Mouse (Mus musculus) B cell, adult 2 months (primary cell): ENCODE results near the gene Plekhg5.

Experiments used
- DNase-seq, 2 experiments: peaks; one replicate each; pipeline ENCODE4 v3.0.0; 2022

Plekhg5 gene

DNA sequence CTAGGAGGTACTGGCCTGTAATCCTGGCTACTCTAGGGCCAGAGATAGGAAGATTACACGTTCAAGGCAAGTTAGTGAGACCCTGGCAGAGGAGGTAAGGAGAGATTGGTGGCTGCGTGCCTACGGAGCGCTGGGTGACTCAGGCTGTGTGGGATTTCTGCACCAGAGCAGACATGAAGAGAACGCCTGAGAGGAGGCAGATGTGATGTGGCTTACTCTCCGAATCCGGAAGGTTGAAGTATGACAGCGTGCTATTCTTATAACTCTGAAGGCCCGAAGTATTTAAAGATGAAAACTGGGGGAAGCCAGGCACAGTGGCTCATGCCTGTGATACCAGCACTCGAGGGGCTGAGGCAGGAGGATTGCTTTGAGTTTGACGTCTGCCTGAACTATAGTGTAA, 28.2 kb downstream of the Plekhg5 start:
- no peak for DNase-seq

- DNase-seq, result no peak
Observed at GRCm38 (mm10) chr4:152101081-152101653, 28.9 kb downstream of the Plekhg5 start.

GRCm38 (mm10) chr4:152101921-152102320, 29.6 kb downstream of the Plekhg5 start:
- DNase-seq, result no peak

DNA sequence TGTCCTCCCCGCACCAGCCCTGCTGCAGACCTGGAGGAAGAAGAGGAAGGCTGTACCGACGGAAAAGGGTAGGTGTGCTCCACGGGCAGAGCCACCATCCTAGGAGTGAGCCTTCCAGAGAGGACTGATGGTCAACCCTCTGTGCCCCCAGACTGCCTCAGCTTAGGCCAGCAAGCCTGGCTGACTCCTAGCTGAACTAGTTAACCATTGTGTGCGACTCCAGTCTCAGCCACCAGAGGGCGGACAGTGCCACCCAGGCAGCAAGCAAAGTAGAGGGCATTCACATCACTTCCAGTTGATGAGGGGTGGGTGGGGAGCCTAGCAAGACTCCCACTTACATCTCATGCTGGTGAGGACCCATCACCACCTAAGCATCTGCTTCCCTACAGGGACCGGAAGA, 30.7 kb downstream of the Plekhg5 start:
- peak; percentile 82 to 83 for DNase-seq

DNA sequence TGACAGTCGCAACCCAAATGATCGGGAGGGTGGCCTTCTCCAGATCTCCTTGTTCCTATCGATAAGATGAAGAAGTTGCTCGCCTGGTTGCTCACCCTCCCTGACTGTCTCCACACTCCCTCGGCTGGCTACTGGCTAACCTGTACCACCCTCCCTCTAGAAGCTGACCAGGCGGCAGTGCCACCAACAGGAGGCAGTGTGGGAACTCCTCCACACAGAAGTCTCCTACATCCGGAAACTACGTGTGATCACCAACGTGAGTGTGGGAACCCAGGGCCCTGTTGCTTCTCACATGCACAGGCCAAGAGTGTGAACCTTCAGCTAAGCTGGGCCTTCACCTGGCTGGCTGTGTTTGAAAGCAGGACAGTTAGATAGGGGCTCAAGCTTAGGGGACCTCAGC, 34.4 kb downstream of the Plekhg5 start:
- no peak for DNase-seq

- DNase-seq, result no peak
Observed at GRCm38 (mm10) chr4:152107493-152107892, 35.2 kb downstream of the Plekhg5 start.

GRCm38 (mm10) chr4:152107971-152108509, 35.7 kb downstream of the Plekhg5 start:
- no peak for DNase-seq

DNA sequence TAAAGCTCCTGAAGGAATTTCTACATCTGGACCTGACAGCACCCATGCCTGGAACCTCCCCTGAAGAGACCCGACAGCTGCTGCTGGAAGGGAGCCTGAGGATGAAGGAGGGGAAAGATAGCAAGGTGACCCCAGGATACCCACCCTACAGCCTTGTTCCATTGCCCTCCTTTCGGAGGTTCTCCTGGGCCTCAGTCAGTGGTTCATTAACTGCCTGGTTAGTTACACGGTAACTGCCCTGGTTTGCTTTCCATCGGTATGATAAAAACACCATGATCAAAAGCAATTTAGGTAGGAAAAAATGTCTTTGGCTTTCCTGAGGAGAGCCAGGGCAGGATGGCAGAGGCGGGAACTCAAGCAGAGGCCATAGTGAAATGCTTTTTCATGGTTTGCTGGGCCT, 36.4 kb downstream of the Plekhg5 start:
- DNase-seq, result no peak

DNA sequence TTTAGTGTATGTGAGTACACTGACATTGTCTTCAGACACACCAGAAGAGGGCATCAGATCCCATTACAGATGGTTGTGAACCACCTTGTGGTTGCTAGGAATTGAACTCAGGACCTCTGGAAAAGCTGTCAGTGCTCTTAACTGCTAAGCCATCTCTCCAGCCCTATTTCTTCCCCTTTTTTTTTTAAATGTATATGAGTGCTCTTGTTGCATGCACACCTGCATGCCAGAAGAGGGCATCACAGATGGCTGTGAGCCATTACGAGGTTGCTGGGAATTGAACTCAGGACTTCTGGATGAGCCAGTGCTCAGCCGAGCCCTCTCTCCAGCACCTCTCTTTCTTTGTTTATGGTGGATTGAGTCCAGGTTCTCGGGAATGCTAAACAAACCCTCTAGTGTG, 37.2 kb downstream of the Plekhg5 start:
- DNase-seq, result no peak

GRCm38 (mm10) chr4:152110689-152111088, 38.4 kb downstream of the Plekhg5 start:
- DNase-seq, result no peak

DNA sequence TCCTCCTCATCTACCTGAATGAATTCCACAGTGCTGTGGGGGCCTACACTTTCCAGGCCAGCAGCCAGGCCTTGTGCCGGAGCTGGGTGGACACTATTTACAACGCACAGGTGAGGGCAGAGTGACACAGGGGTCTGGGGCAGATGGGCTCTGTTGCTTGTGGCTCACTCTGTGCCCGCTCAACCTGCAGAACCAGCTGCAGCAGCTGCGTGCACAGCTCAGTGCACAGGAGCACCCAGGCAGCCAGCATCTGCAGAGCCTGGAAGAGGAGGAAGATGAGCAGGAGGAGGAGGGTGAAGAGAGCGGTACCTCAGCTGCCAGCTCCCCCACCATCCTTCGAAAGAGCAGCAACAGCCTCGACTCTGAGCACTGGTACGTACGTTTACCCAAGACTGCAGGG, 40.0 kb downstream of the Plekhg5 start:
- DNase-seq, result no peak

- no peak for DNase-seq
Observed at GRCm38 (mm10) chr4:152114080-152114479, 41.8 kb downstream of the Plekhg5 start.

DNA sequence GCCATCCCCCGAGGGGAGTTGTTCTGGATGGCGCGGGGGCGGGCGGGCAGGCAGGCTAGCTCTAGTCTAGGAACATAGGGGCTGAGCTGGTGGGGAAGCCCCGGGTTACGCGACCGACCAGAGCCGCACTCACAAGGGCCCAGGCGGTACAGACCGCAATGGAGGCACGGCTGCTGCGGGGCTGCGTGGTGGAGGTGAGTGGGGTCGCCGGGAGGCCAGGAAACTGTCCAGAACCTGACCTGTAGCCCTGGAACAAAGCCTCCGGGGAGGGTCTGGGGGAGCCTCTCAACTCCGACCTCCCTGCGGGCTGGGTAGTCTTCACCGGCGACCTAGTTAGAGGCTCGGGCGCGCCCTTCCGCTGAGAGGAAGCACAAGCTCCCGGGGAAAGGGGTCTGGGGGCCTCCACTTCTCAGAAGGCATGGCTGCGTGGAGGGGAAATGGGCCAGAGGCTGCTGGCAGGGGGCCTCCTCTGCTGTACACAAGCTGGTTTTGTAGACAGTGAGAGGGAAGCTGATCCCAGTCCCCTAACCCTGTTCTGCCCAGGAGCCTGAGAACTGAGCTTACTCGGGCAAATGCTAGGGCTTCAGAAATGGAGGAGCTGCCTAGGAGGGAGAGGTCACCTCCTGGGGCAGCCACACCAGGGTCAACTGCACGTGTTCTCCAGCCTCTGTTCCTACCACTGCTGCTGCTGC, 43.8 kb downstream of the Plekhg5 start, which contains the start of gene Tnfrsf25:
TSS of gene Tnfrsf25 (plus strand) at position 14 of the 692 bp plus-strand sequence.
- DNase-seq, result peak; percentile 39 to 44

DNA sequence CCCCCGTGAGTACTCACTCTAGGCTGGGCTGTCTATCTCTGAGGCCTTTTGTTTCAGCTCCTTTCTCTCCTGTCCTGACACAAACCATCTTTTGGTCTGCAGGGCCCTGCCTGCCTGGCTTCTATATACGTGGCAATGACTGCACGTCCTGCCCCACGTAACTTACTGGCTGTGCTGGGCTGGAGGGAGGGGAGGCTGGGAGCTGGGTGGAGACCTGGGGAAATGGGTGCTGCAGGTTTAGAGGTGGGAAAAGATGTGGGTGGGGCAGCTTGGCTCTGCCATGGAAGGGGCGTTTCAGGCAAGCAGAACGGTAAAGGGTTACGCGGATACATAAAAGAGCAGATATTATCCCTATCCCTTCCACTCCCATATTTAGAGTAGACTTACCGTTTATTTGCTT, 45.2 kb downstream of the Plekhg5 start:
- DNase-seq, result no peak

- DNase-seq, result peak in 1 of 2 experiments; percentile 44
Observed at GRCm38 (mm10) chr4:152119396-152120292, 47.3 kb downstream of the Plekhg5 start.

DNA sequence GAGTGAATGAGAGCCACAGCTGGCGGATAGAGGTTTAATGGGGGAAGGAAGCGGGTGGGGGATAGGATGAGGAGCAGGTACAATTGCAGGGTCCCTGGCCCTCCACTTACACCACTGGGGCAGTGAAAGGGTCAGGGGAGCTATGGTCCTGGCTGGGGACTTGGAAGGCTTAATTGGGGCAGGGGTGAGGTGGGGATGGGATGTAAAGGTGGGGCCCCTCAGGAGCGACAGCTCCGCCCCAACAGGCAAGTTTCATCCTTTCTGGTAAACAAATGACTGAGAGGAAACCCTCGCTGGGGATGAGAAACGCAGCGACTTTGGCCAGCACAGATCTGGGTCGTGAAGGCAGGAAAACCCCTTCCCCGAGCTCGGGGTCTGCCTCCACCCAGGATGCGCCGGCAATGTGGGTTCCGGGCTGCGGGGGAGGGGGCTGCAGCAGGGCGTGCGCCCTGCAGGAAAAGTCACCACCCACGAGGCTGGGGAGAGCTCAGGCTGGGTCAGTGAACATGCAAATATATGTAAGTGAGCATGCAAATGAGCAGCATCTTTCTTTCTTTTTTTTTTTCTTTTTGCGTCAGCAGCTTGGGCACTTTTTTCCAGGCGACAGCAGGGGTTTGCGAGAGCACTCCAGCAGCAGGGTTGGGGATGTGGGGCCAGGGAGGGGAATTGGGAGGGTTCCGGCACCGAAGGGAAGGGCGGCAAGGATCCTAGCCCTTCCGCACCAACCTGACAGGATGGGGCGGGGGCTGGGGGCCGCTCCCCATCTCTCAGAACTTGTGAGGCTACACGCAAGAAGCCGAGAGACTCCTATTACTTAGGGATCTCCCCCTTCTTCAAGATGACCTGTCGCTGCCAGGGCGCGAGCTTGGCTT, 48.2 kb downstream of the Plekhg5 start:
- DNase-seq, result peak; percentile 64 to 65

- no peak for DNase-seq
Observed at GRCm38 (mm10) chr4:152121183-152121505, 48.8 kb downstream of the Plekhg5 start.

DNA sequence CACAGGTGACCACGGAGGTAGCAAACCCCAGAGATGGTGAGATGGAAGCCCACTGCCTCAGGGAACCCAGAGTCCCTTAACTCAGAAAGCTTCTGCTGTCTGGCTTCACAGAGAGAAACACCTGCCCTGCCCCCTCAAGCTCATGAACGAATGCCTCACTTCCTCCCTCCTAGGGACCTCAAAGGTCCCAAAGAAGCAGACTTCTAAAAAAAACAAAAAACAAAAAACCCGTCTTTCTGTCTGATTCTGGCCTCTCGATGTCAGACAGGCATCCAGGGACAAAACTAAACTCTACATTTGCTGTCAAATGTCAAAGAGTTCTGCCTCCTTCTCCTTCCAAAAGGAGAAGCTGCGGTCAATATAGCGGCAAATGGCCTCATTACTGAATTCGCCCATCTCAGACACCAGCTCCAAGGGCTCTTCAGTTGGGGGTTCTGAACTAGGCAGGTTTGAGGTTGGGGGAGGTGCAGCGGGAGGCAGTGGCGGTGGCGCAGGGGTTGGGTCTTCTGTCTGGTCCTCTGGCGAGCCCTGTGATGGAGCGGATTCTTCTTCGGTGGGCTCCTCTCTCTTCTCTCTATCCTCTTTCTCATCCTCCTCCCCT, 52.2 kb downstream of the Plekhg5 start:
- peak in 1 of 2 experiments; percentile 43 for DNase-seq

DNA sequence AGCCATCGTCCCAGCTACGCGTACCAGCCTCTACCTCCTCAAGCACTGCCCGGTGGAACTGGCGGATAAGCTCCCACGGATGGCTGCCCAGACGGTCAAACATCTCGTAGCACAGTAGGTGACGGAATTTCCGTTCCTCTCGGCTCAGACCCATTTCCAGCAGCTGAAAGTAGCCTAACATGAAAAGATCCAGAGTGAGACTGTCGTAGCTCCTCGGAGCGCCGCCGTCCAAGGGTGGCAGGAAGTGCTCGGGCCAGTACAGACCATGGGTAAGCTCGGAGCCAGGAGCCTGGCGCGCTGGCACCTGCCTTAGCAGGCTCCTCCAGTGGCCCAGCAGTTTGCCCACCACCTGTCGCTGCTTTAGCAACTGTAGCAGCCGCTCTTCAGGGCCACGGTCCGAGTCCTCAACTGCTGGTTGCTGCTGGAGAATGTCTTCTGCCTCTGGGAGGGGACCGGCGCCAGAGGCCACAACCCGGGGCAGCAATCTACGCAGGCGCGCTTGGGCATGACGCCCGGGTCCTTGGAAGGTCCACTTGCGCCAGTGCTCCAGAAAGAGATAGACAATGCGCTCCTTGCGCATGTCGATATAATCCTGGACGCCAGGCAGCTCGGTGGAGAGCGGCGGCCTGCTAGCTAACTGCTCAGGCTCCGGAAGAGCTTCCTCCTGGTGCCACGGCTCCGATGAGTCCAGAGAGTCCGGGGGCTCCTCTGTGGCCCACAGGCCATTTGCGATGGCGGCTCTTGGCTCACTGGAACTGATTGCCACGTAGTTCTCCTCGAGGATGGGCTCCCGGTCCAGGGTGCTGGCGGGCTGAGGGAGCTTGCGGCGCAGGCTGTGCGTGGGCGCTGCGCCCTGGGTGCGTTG, 53.1 kb downstream of the Plekhg5 start:
- no peak for DNase-seq

- no peak for DNase-seq
Observed at GRCm38 (mm10) chr4:152126026-152126920, 54.0 kb downstream of the Plekhg5 start.
